Mouse (Mus musculus): ENCODE measurements around the gene Epn2.

- TF ChIP-seq CTCF (IDR thresholded peaks at IDR 0.05; ENCODE audit: insufficient read depth, low read length) (no peak), POLR2A (IDR thresholded peaks at IDR 0.05; ENCODE audit: borderline replicate concordance, extremely low read depth, low read depth, low read length) (no peak)
These were observed 85.9 kb downstream of the Epn2 start for GRCm38 (mm10) chr11:61493525-61494128.

All from lung, adult 2 months (tissue).